Mouse (Mus musculus) stomach, postnatal 0 days (tissue): ENCODE results near the gene Llgl2.

Experiments
- CTCF ChIP-seq: IDR thresholded peaks from 2 replicates; pipeline ENCODE4 v1.5.1; 2016; ENCODE audit warnings: antibody characterized with exemption, low read depth, mild to moderate bottlenecking, moderate library complexity
- EP300 ChIP-seq: optimal IDR thresholded peaks from 2 replicates; pipeline ENCODE3; 2016; ENCODE audit warnings: antibody characterized with exemption

DNA sequence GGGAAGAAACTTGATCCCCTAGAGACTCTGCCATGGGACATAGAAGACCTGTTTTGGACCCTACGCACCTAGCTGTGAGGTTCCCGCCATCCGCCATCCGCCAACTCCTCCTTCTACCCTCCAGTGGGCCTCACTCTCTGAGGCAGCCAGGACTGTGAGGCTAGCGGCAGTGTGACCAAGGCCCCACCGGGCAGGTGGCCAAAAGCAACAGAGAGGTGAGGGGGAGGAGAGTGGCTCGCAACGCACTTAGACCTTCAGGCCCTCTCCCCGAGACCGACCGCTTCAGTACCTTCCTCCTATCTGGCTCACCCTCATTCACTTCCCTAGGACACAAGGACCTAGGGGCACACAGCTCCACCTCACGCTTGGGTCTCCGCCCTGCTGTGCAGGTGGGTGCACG is 13.5 kb upstream of the Llgl2 start:
- TF ChIP-seq CTCF (no peak), EP300 (no peak)
